Mouse (Mus musculus): ENCODE results near the gene Evi2. TPM values are rescaled to one million over a fixed set of nuclear protein-coding genes. Genes with fewer than 3 reads are reported as not detected.

Evi2 gene
- polyA plus RNA-seq, 1 experiment from 2014 or later, result 0.89 TPM

GRCm38 (mm10) chr11:79519878-79520291 lies 10.5 kb downstream of the Evi2 start:
- H3K27ac ChIP-seq (ENCODE audit: low read length), result no peak overlapping the region
- no peak overlapping the region for H3K4me3 ChIP-seq (replicated peaks; ENCODE audit: low read length)
- ATAC-seq (ENCODE audit: insufficient read depth, low FRiP score), result no peak
- no peak overlapping the region for H3K9ac ChIP-seq (ENCODE audit: low read length)
- no peaks in the 10 kb centered on the region for H3K9me3 ChIP-seq (replicated peaks; ENCODE audit: control insufficient read depth, low read length)
- H3K36me3 ChIP-seq (ENCODE audit: control insufficient read depth, insufficient read depth, low read length), result no peaks in the 10 kb centered on the region
- WGBS, result 68% methylated on average over 1 of the region's 1 CpGs
- H3K4me2 ChIP-seq (ENCODE audit: low read depth, low read length), result no peak overlapping the region
- H3K27me3 ChIP-seq (ENCODE audit: control insufficient read depth, insufficient read depth, low read length), result no peaks in the 10 kb centered on the region
- 0 out of 2 replicates have a peak, but pooled peaks cover 2% of the 10 kb centered on the region for H3K4me1 ChIP-seq (ENCODE audit: control insufficient read depth, insufficient read depth, low read length)

GRCm38 (mm10) chr11:79519299-79519698 lies 11.1 kb downstream of the Evi2 start:
- Histone ChIP-seq H3K27me3 (ENCODE audit: control insufficient read depth, insufficient read depth, low read length) (no peaks in the 10 kb centered on the region), H3K27ac (ENCODE audit: low read length) (no peak overlapping the region), H3K4me3 (replicated peaks; ENCODE audit: low read length) (no peak overlapping the region), H3K36me3 (ENCODE audit: control insufficient read depth, insufficient read depth, low read length) (no peaks in the 10 kb centered on the region), H3K9me3 (replicated peaks; ENCODE audit: control insufficient read depth, low read length) (no peaks in the 10 kb centered on the region), H3K4me1 (ENCODE audit: control insufficient read depth, insufficient read depth, low read length) (0 out of 2 replicates have a peak, but pooled peaks cover 2% of the 10 kb centered on the region), H3K4me2 (ENCODE audit: low read depth, low read length) (no peak overlapping the region), H3K9ac (ENCODE audit: low read length) (no peak overlapping the region)
- 64% methylated on average over 6 of the region's 6 CpGs for WGBS
- ATAC-seq (ENCODE audit: insufficient read depth, low FRiP score), result no peak

DNA sequence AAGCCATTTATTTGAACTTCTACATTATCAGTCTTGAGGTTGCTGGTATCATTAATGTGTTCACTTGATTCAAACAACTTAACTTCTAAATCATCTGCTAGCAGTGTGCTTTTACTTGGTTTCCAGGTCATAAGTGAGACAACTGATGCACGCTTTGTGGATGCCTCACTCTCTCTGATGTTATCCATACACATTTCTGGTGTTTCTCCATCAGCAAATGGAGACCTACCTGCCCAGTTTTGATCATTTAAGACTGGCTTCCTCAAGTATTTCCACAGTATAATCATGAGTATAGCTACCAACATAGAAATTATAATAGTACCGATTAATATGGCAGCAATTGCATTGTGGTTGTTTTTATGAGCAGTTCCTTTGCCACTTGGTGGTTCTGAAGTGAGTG lies 14.6 kb downstream of the Evi2 start:
- Histone ChIP-seq H3K4me3 (replicated peaks; ENCODE audit: low read length) (no peak overlapping the region), H3K27ac (ENCODE audit: low read length) (no peak overlapping the region), H3K9ac (ENCODE audit: low read length) (no peak overlapping the region), H3K4me2 (ENCODE audit: low read depth, low read length) (no peak overlapping the region), H3K4me1 (ENCODE audit: control insufficient read depth, insufficient read depth, low read length) (0 out of 2 replicates have a peak, but pooled peaks cover 2% of the 10 kb centered on the region), H3K9me3 (replicated peaks; ENCODE audit: control insufficient read depth, low read length) (no peaks in the 10 kb centered on the region), H3K36me3 (ENCODE audit: control insufficient read depth, insufficient read depth, low read length) (no peaks in the 10 kb centered on the region), H3K27me3 (ENCODE audit: control insufficient read depth, insufficient read depth, low read length) (no peaks in the 10 kb centered on the region)
- ATAC-seq (ENCODE audit: insufficient read depth, low FRiP score), result no peak
- WGBS, result 95% methylated on average over 2 of the region's 2 CpGs

GRCm38 (mm10) chr11:79515331-79515730 lies 15.1 kb downstream of the Evi2 start:
- Histone ChIP-seq H3K4me2 (ENCODE audit: low read depth, low read length) (no peak overlapping the region), H3K9me3 (replicated peaks; ENCODE audit: control insufficient read depth, low read length) (no peaks in the 10 kb centered on the region), H3K27me3 (ENCODE audit: control insufficient read depth, insufficient read depth, low read length) (no peaks in the 10 kb centered on the region), H3K36me3 (ENCODE audit: control insufficient read depth, insufficient read depth, low read length) (no peaks in the 10 kb centered on the region), H3K27ac (ENCODE audit: low read length) (no peak overlapping the region), H3K4me1 (ENCODE audit: control insufficient read depth, insufficient read depth, low read length) (0 out of 2 replicates have a peak, but pooled peaks cover 2% of the 10 kb centered on the region), H3K4me3 (replicated peaks; ENCODE audit: low read length) (no peak overlapping the region), H3K9ac (ENCODE audit: low read length) (no peak overlapping the region)
- 57% methylated on average over 6 of the region's 6 CpGs for WGBS
- no peak for ATAC-seq (ENCODE audit: insufficient read depth, low FRiP score)

GRCm38 (mm10) chr11:79511970-79512369 lies 18.4 kb downstream of the Evi2 start:
- WGBS, result 82% methylated on average over 3 of the region's 3 CpGs
- Histone ChIP-seq H3K4me1 (ENCODE audit: control insufficient read depth, insufficient read depth, low read length) (no peaks in the 10 kb centered on the region), H3K4me3 (replicated peaks; ENCODE audit: low read length) (no peak overlapping the region), H3K9ac (ENCODE audit: low read length) (no peak overlapping the region), H3K27me3 (ENCODE audit: control insufficient read depth, insufficient read depth, low read length) (no peaks in the 10 kb centered on the region), H3K27ac (ENCODE audit: low read length) (no peak overlapping the region), H3K9me3 (replicated peaks; ENCODE audit: control insufficient read depth, low read length) (no peaks in the 10 kb centered on the region), H3K36me3 (ENCODE audit: control insufficient read depth, insufficient read depth, low read length) (no peaks in the 10 kb centered on the region), H3K4me2 (ENCODE audit: low read depth, low read length) (no peak overlapping the region)
- ATAC-seq (ENCODE audit: insufficient read depth, low FRiP score), result no peak

- Histone ChIP-seq H3K27ac (ENCODE audit: low read length) (no peak overlapping the region), H3K9ac (ENCODE audit: low read length) (no peak overlapping the region), H3K36me3 (ENCODE audit: control insufficient read depth, insufficient read depth, low read length) (no peaks in the 10 kb centered on the region), H3K4me3 (replicated peaks; ENCODE audit: low read length) (no peak overlapping the region), H3K9me3 (replicated peaks; ENCODE audit: control insufficient read depth, low read length) (no peaks in the 10 kb centered on the region), H3K4me2 (ENCODE audit: low read depth, low read length) (no peak overlapping the region), H3K27me3 (ENCODE audit: control insufficient read depth, insufficient read depth, low read length) (no peaks in the 10 kb centered on the region), H3K4me1 (ENCODE audit: control insufficient read depth, insufficient read depth, low read length) (no peaks in the 10 kb centered on the region)
- WGBS, result 84% methylated on average over 7 of the region's 7 CpGs
- ATAC-seq (ENCODE audit: insufficient read depth, low FRiP score), result no peak
Observed at GRCm38 (mm10) chr11:79504506-79504905, 25.9 kb downstream of the Evi2 start.

GRCm38 (mm10) chr11:79503845-79504244 lies 26.5 kb downstream of the Evi2 start, which contains the start of gene Omg:
Omg (minus strand) TSS chr11:79504084.
- WGBS, result 50% methylated on average over 8 of the region's 8 CpGs

DNA sequence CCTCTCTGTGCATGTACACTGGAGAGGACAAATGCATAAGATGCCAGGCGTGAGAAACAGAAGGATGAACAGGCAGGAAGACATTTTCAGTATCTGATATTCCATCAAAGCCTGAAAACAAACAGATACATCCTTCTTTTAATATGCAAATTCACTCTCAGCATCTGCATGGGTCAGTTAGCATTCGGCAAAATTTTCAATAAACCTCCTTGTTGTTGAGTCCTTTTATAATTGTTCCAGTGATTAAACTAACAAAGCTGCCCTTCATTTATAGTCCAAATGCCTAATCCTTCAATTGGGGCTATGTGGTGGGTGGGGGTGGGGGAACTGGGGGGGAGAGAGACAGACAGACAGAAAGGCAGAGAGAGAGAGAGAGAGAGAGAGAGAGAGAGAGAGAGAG lies 27.5 kb downstream of the Evi2 start:
- Histone ChIP-seq H3K4me1 (ENCODE audit: control insufficient read depth, insufficient read depth, low read length) (no peaks in the 10 kb centered on the region), H3K9me3 (replicated peaks; ENCODE audit: control insufficient read depth, low read length) (no peaks in the 10 kb centered on the region), H3K4me2 (ENCODE audit: low read depth, low read length) (no peak overlapping the region), H3K9ac (ENCODE audit: low read length) (no peak overlapping the region), H3K27ac (ENCODE audit: low read length) (no peak overlapping the region), H3K27me3 (ENCODE audit: control insufficient read depth, insufficient read depth, low read length) (no peaks in the 10 kb centered on the region), H3K4me3 (replicated peaks; ENCODE audit: low read length) (no peak overlapping the region), H3K36me3 (ENCODE audit: control insufficient read depth, insufficient read depth, low read length) (no peaks in the 10 kb centered on the region)
- 78% methylated on average over 2 of the region's 2 CpGs for WGBS
- ATAC-seq (ENCODE audit: insufficient read depth, low FRiP score), result no peak

More at GRCm38 (mm10) chr11:79503845-79504244, 26.5 kb downstream of the Evi2 start, which contains the start of gene Omg:
- Histone ChIP-seq H3K4me2 (ENCODE audit: low read depth, low read length) (no peak within 1 kb of the TSS), H3K9me3 (replicated peaks; ENCODE audit: control insufficient read depth, low read length) (no peaks in the 10 kb centered on the region), H3K9ac (ENCODE audit: low read length) (no peak within 1 kb of the TSS), H3K36me3 (ENCODE audit: control insufficient read depth, insufficient read depth, low read length) (no peaks in the 10 kb centered on the region), H3K4me1 (ENCODE audit: control insufficient read depth, insufficient read depth, low read length) (no peaks in the 10 kb centered on the region), H3K4me3 (replicated peaks; ENCODE audit: low read length) (no peak within 1 kb of the TSS), H3K27me3 (ENCODE audit: control insufficient read depth, insufficient read depth, low read length) (no peaks in the 10 kb centered on the region), H3K27ac (ENCODE audit: low read length) (no peak within 1 kb of the TSS)
- no peak for ATAC-seq (ENCODE audit: insufficient read depth, low FRiP score)

- 79% methylated on average over 10 of the region's 10 CpGs for WGBS
- H3K4me3 ChIP-seq (replicated peaks; ENCODE audit: low read length), result no peak overlapping the region
- H3K36me3 ChIP-seq (ENCODE audit: control insufficient read depth, insufficient read depth, low read length), result no peaks in the 10 kb centered on the region
- no peaks in the 10 kb centered on the region for H3K9me3 ChIP-seq (replicated peaks; ENCODE audit: control insufficient read depth, low read length)
- H3K27me3 ChIP-seq (ENCODE audit: control insufficient read depth, insufficient read depth, low read length), result no peaks in the 10 kb centered on the region
- ATAC-seq (ENCODE audit: insufficient read depth, low FRiP score), result no peak
- no peaks in the 10 kb centered on the region for H3K4me1 ChIP-seq (ENCODE audit: control insufficient read depth, insufficient read depth, low read length)
- no peak overlapping the region for H3K4me2 ChIP-seq (ENCODE audit: low read depth, low read length)
- H3K27ac ChIP-seq (ENCODE audit: low read length), result no peak overlapping the region
- H3K9ac ChIP-seq (ENCODE audit: low read length), result no peak overlapping the region
Observed at GRCm38 (mm10) chr11:79494976-79495800, 35.2 kb downstream of the Evi2 start.

Data from stomach, embryonic 16.5 days (tissue).